Mouse (Mus musculus) gastrocnemius, adult 8-10 months (tissue): ENCODE data around the gene Speer4a. TPM values are rescaled to one million over a fixed set of nuclear protein-coding genes. Genes with fewer than 3 reads are reported as not detected.
"Not testable (repeated sequence)": the region's sequence is repeated elsewhere in the genome, so short reads cannot be mapped to it uniquely, and the experiment has no call there.

Experiments
- DNase-seq, 2 experiments: peaks; one replicate each; pipeline ENCODE4 v3.0.0; 2022; ENCODE audit warnings: low spot score in 2 of 2
- total RNA-seq, 4 experiments: library from RNA; stranded (reverse); gene quantifications; 2 replicates each; pipeline ENCODE4 v1.2.4; 2022

Speer4a gene
- not detected for total RNA-seq

DNA sequence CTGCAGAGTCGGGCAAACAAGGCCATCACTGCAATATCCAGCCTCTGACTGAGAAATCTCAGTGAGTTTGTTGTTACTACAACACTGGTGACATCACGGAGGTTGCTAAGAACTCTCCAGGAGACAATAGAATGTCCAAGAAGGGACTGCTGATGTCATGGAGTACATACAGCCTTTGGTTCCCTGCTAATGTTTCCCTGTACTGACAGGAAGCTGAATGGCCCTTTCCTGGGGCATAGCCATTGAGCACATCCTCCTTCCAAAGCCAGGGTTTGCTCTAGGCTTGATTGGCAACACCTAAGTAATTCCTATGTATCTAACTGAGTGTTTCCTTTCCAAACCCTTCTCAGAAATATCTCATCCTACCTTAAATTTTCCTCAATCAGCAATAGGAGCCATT is at the start of gene Speer4a:
TSS of gene Speer4a (minus strand) at position 101 of the 400 bp plus-strand sequence.
- not testable (repeated sequence) for DNase-seq

GRCm38 (mm10) chr5:26079023-26079422 is 39.7 kb upstream of the Speer4a start:
- not testable (repeated sequence) for DNase-seq

GRCm38 (mm10) chr5:26070716-26071115 is 31.4 kb upstream of the Speer4a start:
- DNase-seq, result no peak

GRCm38 (mm10) chr5:26058481-26058880 is 19.1 kb upstream of the Speer4a start, which contains the start of gene Gm7347:
Gene Gm7347 (minus strand): TSS chr5:26058581.
- DNase-seq, result not testable (repeated sequence)

DNA sequence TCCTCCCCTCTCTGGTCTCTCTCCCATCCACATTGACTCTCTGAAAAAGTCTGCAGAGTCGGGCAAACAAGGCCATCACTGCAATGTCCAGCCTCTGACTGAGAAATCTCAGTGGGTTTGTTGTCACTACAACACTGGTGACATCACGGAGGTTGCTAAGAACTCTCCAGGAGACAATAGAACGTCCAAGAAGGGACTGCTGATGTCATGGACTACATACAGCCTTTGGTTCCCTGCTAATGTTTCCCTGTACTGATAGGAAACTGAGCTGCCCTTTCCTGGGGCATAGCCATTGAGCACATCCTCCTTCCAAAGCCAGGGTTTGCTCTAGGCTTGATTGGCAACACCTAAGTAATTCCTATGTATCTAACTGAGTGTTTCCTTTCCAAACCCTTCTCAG is 16.5 kb downstream of the Speer4a start, which contains the start of gene Gm5862:
TSS of gene Gm5862 (minus strand) at position 101 of the 400 bp plus-strand sequence.
- DNase-seq, result not testable (repeated sequence)

- not testable (repeated sequence) for DNase-seq
Observed at GRCm38 (mm10) chr5:26007697-26008096, 31.7 kb downstream of the Speer4a start.

- not testable (repeated sequence) for DNase-seq
Observed at GRCm38 (mm10) chr5:26006937-26007695, 32.2 kb downstream of the Speer4a start.

- not testable (repeated sequence) for DNase-seq
Observed at GRCm38 (mm10) chr5:26004698-26005097, 34.7 kb downstream of the Speer4a start, which contains the start of gene Gm1979. Gene Gm1979 (minus strand): TSS chr5:26004798.

- DNase-seq, result not testable (repeated sequence)
Observed at GRCm38 (mm10) chr5:25988550-25988949, 50.8 kb downstream of the Speer4a start, which contains the start of gene Gm21698. Gene Gm21698 (minus strand): TSS chr5:25988650.

Other genes starting within 250 kb of the Speer4a start
- gene Gm21663, start 97.2 kb downstream of the Speer4a start, total RNA-seq, result not detected
- gene Gm21671, start 85.1 kb downstream of the Speer4a start, total RNA-seq, result not detected
- not detected for gene Gm21680, start 66.9 kb downstream of the Speer4a start, total RNA-seq
- gene Gm21698, start 50.9 kb downstream of the Speer4a start, total RNA-seq, result not detected
- gene Gm1979, start 34.8 kb downstream of the Speer4a start, total RNA-seq, result not detected
- not detected for gene Gm5862, start 16.6 kb downstream of the Speer4a start, total RNA-seq
- not detected for gene Gm7347, start 19.0 kb upstream of the Speer4a start, total RNA-seq
- not detected for gene Gm10471, start 49.7 kb upstream of the Speer4a start, total RNA-seq
- not detected for gene 5031410I06Rik, start 65.8 kb upstream of the Speer4a start, total RNA-seq
- not detected for gene Gm10220, start 81.9 kb upstream of the Speer4a start, total RNA-seq
- not detected for gene Gm7361, start 218.1 kb upstream of the Speer4a start, total RNA-seq